Mouse (Mus musculus) kidney, postnatal 14 days (tissue): ENCODE data around the gene Abca7.

ENCODE experiments used
- DNase-seq: peaks from one replicate; pipeline ENCODE4 v3.0.0; 2022; ENCODE audit warnings: mixed read lengths

Gene Abca7

GRCm38 (mm10) chr10:79997034-79997760 lies 903 bp downstream of the Abca7 start:
- DNase-seq, result peak; percentile 80

GRCm38 (mm10) chr10:79997819-79998218 lies 1.5 kb downstream of the Abca7 start:
- no peak for DNase-seq

- DNase-seq, result no peak
Measured at GRCm38 (mm10) chr10:80001945-80002344, 5.7 kb downstream of the Abca7 start.

GRCm38 (mm10) chr10:80002829-80003228 lies 6.5 kb downstream of the Abca7 start:
- no peak for DNase-seq

- no peak for DNase-seq
Measured at GRCm38 (mm10) chr10:80003374-80004232, 7.3 kb downstream of the Abca7 start.

GRCm38 (mm10) chr10:80004233-80004705 lies 8.0 kb downstream of the Abca7 start:
- DNase-seq, result no peak

- no peak for DNase-seq
Measured at GRCm38 (mm10) chr10:80011740-80012139, 15.4 kb downstream of the Abca7 start.

GRCm38 (mm10) chr10:80013609-80014008 lies 17.3 kb downstream of the Abca7 start:
- no peak for DNase-seq

GRCm38 (mm10) chr10:80014484-80015290 lies 18.4 kb downstream of the Abca7 start:
- no peak for DNase-seq

- no peak for DNase-seq
Measured at GRCm38 (mm10) chr10:80015583-80015982, 19.3 kb downstream of the Abca7 start.

GRCm38 (mm10) chr10:80016511-80016910 lies 20.2 kb downstream of the Abca7 start, which contains the start of gene Arhgap45:
Gene Arhgap45 (plus strand): TSS chr10:80016653.
- no peak for DNase-seq

GRCm38 (mm10) chr10:80016931-80017330 lies 20.6 kb downstream of the Abca7 start:
- no peak for DNase-seq

GRCm38 (mm10) chr10:80017361-80017760 lies 21.1 kb downstream of the Abca7 start:
- DNase-seq, result no peak

GRCm38 (mm10) chr10:80017771-80018170 lies 21.5 kb downstream of the Abca7 start:
- no peak for DNase-seq

- DNase-seq, result no peak
Measured at GRCm38 (mm10) chr10:80018739-80019297, 22.5 kb downstream of the Abca7 start.

- DNase-seq, result no peak
Measured at GRCm38 (mm10) chr10:80019471-80020131, 23.3 kb downstream of the Abca7 start.

GRCm38 (mm10) chr10:80020191-80020590 lies 23.9 kb downstream of the Abca7 start:
- no peak for DNase-seq

- DNase-seq, result no peak
Measured at GRCm38 (mm10) chr10:80020603-80021319, 24.5 kb downstream of the Abca7 start.

- no peak for DNase-seq
Measured at GRCm38 (mm10) chr10:80021320-80021641, 25.0 kb downstream of the Abca7 start.

GRCm38 (mm10) chr10:80022164-80022563 lies 25.9 kb downstream of the Abca7 start:
- DNase-seq, result no peak

- DNase-seq, result no peak
Measured at GRCm38 (mm10) chr10:80022806-80023205, 26.5 kb downstream of the Abca7 start.
